Comparison of ENCODE assay signal across 15 mouse cellular contexts in genomic region chr5:118513005-118513404, GRCm38 (mm10). TPM values are rescaled to one million over a fixed set of nuclear protein-coding genes. Genes with fewer than 3 reads are reported as not detected.
DNase-seq lines count a peak whose midpoint lies in the region; ATAC-seq and TF ChIP-seq lines count a peak whose summit lies in the region.
"Had no signal": no experiment of that assay in that cellular context is flagged by ENCODE, and none has a peak within 500 bp of the region (broad histone marks: within the 10 kb centered on the region; RNA-seq: fewer than 3 reads in every experiment).

No protein-coding gene starts in this region.

- DNase-seq in heart, postnatal 14 days = no peak
- peak; percentile 25 for DNase-seq in lung, postnatal 10 days
- DNase-seq in lung, postnatal 4 days = no peak
- no peak for DNase-seq in heart, postnatal 0 days (ENCODE audit: low spot score)
- no peak for DNase-seq in liver, postnatal 0 days
- no peak for DNase-seq in thymus, postnatal 14 days
- DNase-seq in kidney, postnatal 36 days = no peak
- DNase-seq: cerebellum, adult 9-11 months; gastrocnemius, postnatal 25 days had no signal

- H3K27ac ChIP-seq in heart, embryonic 13.5 days (replicated peaks) = 0 out of 2 replicates have a peak overlapping the region, but pooled peaks have one; percentile 8
- H3K27ac ChIP-seq in heart, postnatal 0 days (ENCODE audit: low read depth) = no peak overlapping the region
- H3K27ac ChIP-seq in liver, postnatal 0 days (ENCODE audit: low read depth) = no peak overlapping the region
- H3K27ac ChIP-seq: midbrain, embryonic 12.5 days; neural tube, embryonic 12.5 days had no signal

- H3K9me3 ChIP-seq in heart, embryonic 13.5 days = no peaks in the 10 kb centered on the region
- H3K9me3 ChIP-seq in heart, postnatal 0 days (replicated peaks; ENCODE audit: control insufficient read depth, low read length) = no peaks in the 10 kb centered on the region
- H3K9me3 ChIP-seq in liver, postnatal 0 days (ENCODE audit: low read length) = no peaks in the 10 kb centered on the region
- H3K9me3 ChIP-seq: hindbrain, embryonic 15.5 days; midbrain, embryonic 12.5 days; neural tube, embryonic 12.5 days; stomach, embryonic 15.5 days had no signal

- intact Hi-C loops in heart, postnatal 14 days (cut with DNase I) = loop anchor here (5.0 kb wide), 1 partner anchor 51 kb away; no protein-coding TSS in a partner anchor

- H3K4me2 ChIP-seq in heart, embryonic 13.5 days = peak overlapping the region; percentile 78
- 0 out of 2 replicates have a peak overlapping the region, but pooled peaks have one; percentile 62 for H3K4me2 ChIP-seq in heart, postnatal 0 days (ENCODE audit: low read depth, low read length)
- H3K4me2 ChIP-seq in liver, postnatal 0 days (ENCODE audit: low read depth, low read length) = 0 out of 2 replicates have a peak overlapping the region, but pooled peaks have one; percentile 79

- H3K4me1 ChIP-seq in heart, embryonic 13.5 days = peaks cover 41% of the 10 kb centered on the region
- peaks cover 13% of the 10 kb centered on the region for H3K4me1 ChIP-seq in heart, postnatal 0 days (ENCODE audit: control insufficient read depth, insufficient read depth)
- peaks cover 22% of the 10 kb centered on the region for H3K4me1 ChIP-seq in liver, postnatal 0 days (ENCODE audit: insufficient read depth)

- 85% methylated on average over 1 of the region's 1 CpGs for WGBS in heart, embryonic 13.5 days
- WGBS in heart, postnatal 0 days = 52% methylated on average over 1 of the region's 1 CpGs
- 83% methylated on average over 1 of the region's 1 CpGs for WGBS in liver, postnatal 0 days (ENCODE audit: insufficient replicate concordance)

- H3K9ac ChIP-seq in heart, embryonic 13.5 days = no peak overlapping the region
- no peak overlapping the region for H3K9ac ChIP-seq in heart, postnatal 0 days (replicated peaks; ENCODE audit: low read depth, low read length)
- H3K9ac ChIP-seq in liver, postnatal 0 days (replicated peaks) = 0 out of 2 replicates have a peak overlapping the region, but pooled peaks have one; percentile 16
- H3K9ac ChIP-seq: hindbrain, embryonic 15.5 days; midbrain, embryonic 12.5 days; neural tube, embryonic 12.5 days; stomach, embryonic 15.5 days had no signal

- no peak overlapping the region for H3K4me3 ChIP-seq in heart, embryonic 13.5 days
- H3K4me3 ChIP-seq in heart, postnatal 0 days (ENCODE audit: low read depth, low read length) = no peak overlapping the region
- no peak overlapping the region for H3K4me3 ChIP-seq in liver, postnatal 0 days (ENCODE audit: low read depth, low read length)
- H3K4me3 ChIP-seq: neural tube, embryonic 12.5 days had no signal

- no peaks in the 10 kb centered on the region for H3K36me3 ChIP-seq in heart, embryonic 13.5 days
- H3K36me3 ChIP-seq in heart, postnatal 0 days (replicated peaks; ENCODE audit: control insufficient read depth, insufficient read depth, low read length) = no peaks in the 10 kb centered on the region
- H3K36me3 ChIP-seq in liver, postnatal 0 days (replicated peaks; ENCODE audit: insufficient read depth, low read length) = no peaks in the 10 kb centered on the region
- H3K36me3 ChIP-seq: hindbrain, embryonic 15.5 days; midbrain, embryonic 12.5 days; neural tube, embryonic 12.5 days; stomach, embryonic 15.5 days had no signal

- H3K27me3 ChIP-seq in heart, embryonic 13.5 days (replicated peaks) = peaks cover 5% of the 10 kb centered on the region; the same call in 1 of the 2 replicates
- H3K27me3 ChIP-seq in heart, postnatal 0 days (ENCODE audit: control insufficient read depth, insufficient read depth, low read length) = no peaks in the 10 kb centered on the region
- peaks cover 23% of the 10 kb centered on the region for H3K27me3 ChIP-seq in liver, postnatal 0 days (ENCODE audit: insufficient read depth, low read length)
- H3K27me3 ChIP-seq: stomach, embryonic 15.5 days had no signal

- TF ChIP-seq EP300 in heart, postnatal 0 days (IDR thresholded peaks at IDR 0.05; ENCODE audit: low read depth) = no peak
- TF ChIP-seq EP300 in liver, postnatal 0 days (IDR thresholded peaks at IDR 0.05; ENCODE audit: low read depth) = no peak

- ATAC-seq in heart, embryonic 13.5 days (ENCODE audit: extremely low read depth, insufficient number of reproducible peaks, low FRiP score, low TSS enrichment) = no peak
- ATAC-seq in heart, postnatal 0 days (ENCODE audit: insufficient read depth, low read depth) = no peak
- no peak for ATAC-seq in liver, postnatal 0 days
- ATAC-seq: forebrain, embryonic 14.5 days had no signal

- no peak for TF ChIP-seq CTCF in heart, postnatal 0 days (IDR thresholded peaks at IDR 0.05; ENCODE audit: low read depth)
- no peak for TF ChIP-seq CTCF in liver, postnatal 0 days (IDR thresholded peaks at IDR 0.05; ENCODE audit: low read depth)

RNA-seq across cellular contexts. Expression of gene Med13l, which starts 47.5 kb away (rescaled TPM):
- 6.3 and 6.8 TPM in 2 replicates for polyA plus RNA-seq in heart, embryonic 13.5 days (2015; fragmentation: Nextera tagmentation; extraction: Ambion mirVana)
- 10 to 100 TPM; 33.0 to 34.8 TPM for total RNA-seq in heart, postnatal 14 days (2021)
- 11.4 and 17.4 TPM in 2 replicates for total RNA-seq in heart, postnatal 0 days (2014; rRNA removed; ENCODE audit: low replicate concordance)
- 4.8 and 5.2 TPM in 2 replicates for polyA plus RNA-seq in heart, postnatal 0 days (2015; fragmentation: Nextera tagmentation; extraction: Ambion mirVana)
- 4.5 and 5.9 TPM in 2 replicates for polyA plus RNA-seq in liver, postnatal 0 days (2015; fragmentation: Nextera tagmentation; extraction: Ambion mirVana)
